Mouse (Mus musculus): ENCODE measurements around the gene Fibcd1. TPM values are rescaled to one million over a fixed set of nuclear protein-coding genes. Genes with fewer than 3 reads are reported as not detected.
A peak's percentile ranks its signal among the peaks of the same experiment; 100 is the strongest.

Gene Fibcd1
- polyA plus RNA-seq, 1 experiment from 2014 or later: 19.6 TPM

DNA sequence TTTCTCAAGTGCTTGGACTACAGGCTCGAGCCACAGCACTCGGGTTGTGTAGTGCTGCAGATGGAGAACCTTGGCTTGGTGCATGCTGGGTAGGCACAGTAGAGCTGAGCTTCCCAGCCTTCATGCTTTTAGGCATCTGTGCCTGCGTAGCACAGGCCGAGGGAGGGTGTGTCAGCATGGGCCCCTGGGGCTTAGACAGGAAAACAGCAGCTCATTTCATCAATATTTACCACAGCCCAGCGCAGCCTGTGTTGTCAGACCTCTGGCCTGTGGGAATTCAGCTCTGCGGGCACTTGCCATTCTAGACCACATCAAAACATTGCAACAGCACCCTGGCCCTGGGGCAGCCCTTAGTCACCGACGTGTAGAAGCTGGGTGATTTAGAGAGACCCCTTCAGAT lies 10.2 kb upstream of the Fibcd1 start:
- Histone ChIP-seq H3K9ac (no peak overlapping the region), H3K27me3 (replicated peaks) (0 out of 2 replicates have a peak, but pooled peaks cover 3% of the 10 kb centered on the region), H3K4me1 (peaks cover 31% of the 10 kb centered on the region), H3K9me3 (no peaks in the 10 kb centered on the region), H3K4me2 (no peak overlapping the region), H3K36me3 (replicated peaks) (no peaks in the 10 kb centered on the region), H3K27ac (no peak overlapping the region), H3K4me3 (no peak overlapping the region)
- WGBS: 74% methylated on average over 8 of the region's 8 CpGs
- no peak for ATAC-seq (replicated peaks)

DNA sequence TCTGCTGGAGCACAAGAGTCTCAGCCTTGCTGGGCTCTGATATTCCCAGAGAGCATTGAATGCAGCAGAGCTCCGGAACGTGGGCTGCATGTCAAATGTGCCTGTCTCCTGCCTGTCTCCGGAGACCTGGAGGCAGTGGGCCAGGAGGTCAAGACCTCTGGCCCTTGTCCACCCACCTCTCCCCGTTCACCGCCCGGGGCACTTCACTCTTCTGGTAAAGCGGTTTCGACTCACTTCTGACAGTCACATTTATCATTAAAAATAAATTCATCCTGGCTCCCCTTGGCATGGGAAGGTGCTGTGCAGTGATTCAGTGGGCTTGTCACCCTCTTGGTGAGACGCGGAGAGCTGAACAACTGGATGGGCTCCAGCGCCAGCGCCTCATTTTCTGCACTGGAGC lies 4.3 kb upstream of the Fibcd1 start:
- 40% methylated on average over 12 of the region's 12 CpGs for WGBS
- Histone ChIP-seq H3K36me3 (replicated peaks) (no peaks in the 10 kb centered on the region), H3K4me3 (no peak overlapping the region), H3K4me1 (peaks cover 24% of the 10 kb centered on the region), H3K9ac (no peak overlapping the region), H3K9me3 (no peaks in the 10 kb centered on the region), H3K27me3 (replicated peaks) (peaks cover 29% of the 10 kb centered on the region), H3K27ac (no peak overlapping the region), H3K4me2 (no peak overlapping the region)
- no peak for ATAC-seq (replicated peaks)

DNA sequence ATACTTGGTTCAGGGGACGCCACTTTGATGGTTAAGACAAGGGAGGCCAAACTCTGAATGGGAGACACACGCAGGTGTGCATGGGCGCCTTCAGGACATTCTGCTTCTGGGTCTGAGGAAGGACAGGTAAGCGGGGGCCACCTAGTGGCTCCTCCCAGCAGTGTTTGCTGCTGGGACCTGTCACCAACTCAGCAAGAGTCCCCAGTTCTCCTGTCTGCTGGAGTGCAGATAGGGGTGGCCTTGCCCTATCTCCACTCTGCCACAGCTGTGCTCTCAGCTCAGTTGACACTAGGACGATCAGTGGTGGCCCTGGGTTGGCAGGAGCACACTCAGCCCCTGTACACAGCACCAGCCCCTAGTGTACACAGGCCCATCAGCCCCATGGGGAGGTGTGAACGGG lies 2.1 kb upstream of the Fibcd1 start:
- H3K27me3 ChIP-seq (replicated peaks): peaks cover 43% of the 10 kb centered on the region
- 25% methylated on average over 6 of the region's 6 CpGs for WGBS
- no peaks in the 10 kb centered on the region for H3K9me3 ChIP-seq
- ATAC-seq (replicated peaks): 0 out of 2 replicates have a peak, but pooled peaks have one; percentile 8
- H3K36me3 ChIP-seq (replicated peaks): no peaks in the 10 kb centered on the region
- H3K4me1 ChIP-seq: peaks cover 28% of the 10 kb centered on the region
- no peak overlapping the region for H3K27ac ChIP-seq
- no peak overlapping the region for H3K9ac ChIP-seq
- H3K4me3 ChIP-seq: no peak overlapping the region
- no peak overlapping the region for H3K4me2 ChIP-seq

DNA sequence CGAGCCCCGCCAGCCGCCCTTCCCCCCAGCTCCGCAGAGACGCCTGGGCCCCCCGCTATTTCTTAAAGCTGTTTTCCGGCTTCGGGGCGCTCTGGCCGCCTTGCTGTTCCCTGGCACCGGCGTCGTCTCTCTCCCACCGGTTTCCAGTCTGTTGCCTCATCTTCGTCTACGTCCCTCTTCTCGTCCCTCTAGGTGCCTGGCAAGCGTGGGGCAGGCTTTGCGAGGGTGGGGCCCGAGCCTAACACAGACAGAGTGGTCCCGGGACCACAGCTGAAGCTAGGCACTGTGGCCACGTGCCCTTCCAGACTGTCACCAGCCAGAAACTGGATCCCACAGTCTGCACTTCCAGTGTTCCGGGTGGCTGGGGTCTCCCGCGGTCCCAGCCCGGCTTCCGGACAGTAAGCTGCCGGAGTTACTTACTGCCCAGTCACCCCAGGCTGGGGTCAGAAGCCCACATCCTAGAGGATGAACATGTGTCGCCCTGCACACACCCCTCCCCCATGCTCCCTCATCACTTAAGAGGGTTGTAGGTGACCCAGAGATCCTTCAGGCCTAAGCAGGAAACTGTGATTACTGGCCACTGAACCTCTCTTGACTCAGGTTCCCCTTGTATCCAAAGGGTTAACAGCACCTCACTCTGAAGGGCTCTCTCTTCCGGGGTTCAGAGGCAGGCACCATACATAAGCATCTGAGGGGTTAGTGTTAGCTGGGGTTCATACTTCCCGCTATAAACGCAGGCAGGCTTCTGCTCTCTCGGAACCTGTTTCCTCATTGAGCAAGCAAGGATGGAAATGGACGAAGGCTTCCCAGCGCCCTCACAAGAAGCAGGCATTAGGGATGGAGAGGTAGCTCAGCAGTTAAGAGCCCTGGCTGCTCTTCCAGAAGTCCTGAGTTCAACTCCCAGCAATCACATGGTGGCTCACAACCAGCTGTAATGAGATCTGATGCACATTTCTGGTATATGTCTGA lies 1.2 kb upstream of the Fibcd1 start:
- peaks cover 43% of the 10 kb centered on the region for H3K27me3 ChIP-seq (replicated peaks)
- no peaks in the 10 kb centered on the region for H3K9me3 ChIP-seq
- H3K27ac ChIP-seq: no peak overlapping the region
- H3K4me1 ChIP-seq: peaks cover 28% of the 10 kb centered on the region
- ATAC-seq (replicated peaks): no peak
- H3K4me3 ChIP-seq: peak overlapping the region; percentile 61
- peak overlapping the region; percentile 52; the same call in 1 of the 2 replicates for H3K9ac ChIP-seq
- 4% methylated on average over 35 of the region's 35 CpGs for WGBS
- H3K36me3 ChIP-seq (replicated peaks): no peaks in the 10 kb centered on the region
- peak overlapping the region; percentile 96 for H3K4me2 ChIP-seq

DNA sequence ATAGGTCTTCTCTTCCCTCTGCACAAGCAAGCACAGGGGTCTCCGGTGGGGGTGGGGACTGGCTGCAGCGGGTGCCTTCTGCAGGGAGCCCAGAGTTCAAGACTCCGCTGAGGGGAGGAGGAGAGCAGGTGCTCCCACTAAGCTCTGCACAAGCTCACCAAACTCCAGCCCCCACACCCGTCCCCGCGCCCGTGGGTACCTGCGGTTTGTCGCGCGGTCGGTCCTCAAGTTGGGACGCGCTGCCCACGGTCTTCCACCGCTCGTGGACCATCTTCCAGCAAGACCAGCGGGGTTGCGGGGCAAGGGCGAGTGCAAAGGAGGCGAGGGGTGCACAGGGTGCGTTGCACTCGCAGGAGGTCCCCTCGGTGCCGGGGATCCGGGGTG lies 301 bp downstream of the Fibcd1 start:
- H3K4me1 ChIP-seq: peaks cover 31% of the 10 kb centered on the region
- H3K27me3 ChIP-seq (replicated peaks): peaks cover 41% of the 10 kb centered on the region
- 0 out of 2 replicates have a peak overlapping the region, but pooled peaks have one; percentile 26 for H3K27ac ChIP-seq
- H3K9ac ChIP-seq: peak overlapping the region; percentile 52
- WGBS: under 1% methylated on average over 24 of the region's 26 CpGs
- peak; percentile 10; the same call in 1 of the 2 replicates for ATAC-seq (replicated peaks)
- peak overlapping the region; percentile 61 for H3K4me3 ChIP-seq
- H3K4me2 ChIP-seq: peak overlapping the region; percentile 96
- no peaks in the 10 kb centered on the region for H3K36me3 ChIP-seq (replicated peaks)
- no peaks in the 10 kb centered on the region for H3K9me3 ChIP-seq

DNA sequence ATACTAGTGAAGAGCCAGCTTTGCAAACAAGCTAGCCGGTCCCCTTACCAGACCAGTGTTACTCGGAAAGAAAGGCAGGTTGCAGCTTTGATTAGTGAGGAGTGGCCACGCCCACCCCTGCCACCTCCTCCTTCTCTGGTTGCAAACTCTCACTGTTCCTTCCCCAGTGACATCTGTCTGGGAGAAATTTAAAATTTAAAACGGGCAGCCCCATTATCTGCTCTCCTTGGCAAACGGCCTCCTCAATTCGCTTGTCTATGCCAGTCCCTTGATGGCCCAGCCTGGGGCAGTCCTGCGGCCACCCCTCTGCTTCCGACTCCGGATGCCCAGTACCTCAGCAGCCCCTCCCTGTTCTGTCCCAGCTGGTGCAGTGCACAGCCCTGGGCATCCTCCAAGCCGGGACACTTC lies 1.1 kb downstream of the Fibcd1 start:
- H3K9ac ChIP-seq: no peak overlapping the region
- peak overlapping the region; percentile 61 for H3K4me3 ChIP-seq

DNA sequence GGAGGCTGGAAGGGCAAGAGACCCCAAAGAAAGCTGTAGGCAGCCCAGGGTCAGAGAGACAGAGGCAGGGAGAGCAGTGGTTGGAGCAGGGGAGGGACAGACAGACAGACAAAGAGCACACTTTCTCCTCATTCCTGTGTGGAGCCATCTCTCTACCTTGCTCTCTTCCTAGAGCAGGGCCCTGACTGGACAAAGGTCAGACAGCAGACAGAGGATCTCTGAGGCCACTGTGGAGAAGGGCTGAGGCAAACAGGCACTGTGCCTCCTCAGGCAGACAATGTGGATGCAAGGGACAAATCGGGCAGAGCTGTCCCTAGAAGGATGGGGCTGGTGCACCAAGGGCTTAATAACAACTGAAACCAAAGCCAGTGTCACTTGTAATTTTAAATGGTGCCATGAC lies 6.9 kb downstream of the Fibcd1 start:
- no peak for ATAC-seq (replicated peaks)
- H3K4me2 ChIP-seq: no peak overlapping the region
- H3K36me3 ChIP-seq (replicated peaks): no peaks in the 10 kb centered on the region
- 0 out of 2 replicates have a peak, but pooled peaks cover 11% of the 10 kb centered on the region for H3K4me1 ChIP-seq
- no peaks in the 10 kb centered on the region for H3K9me3 ChIP-seq
- H3K27me3 ChIP-seq (replicated peaks): 0 out of 2 replicates have a peak, but pooled peaks cover 15% of the 10 kb centered on the region
- H3K9ac ChIP-seq: no peak overlapping the region
- H3K27ac ChIP-seq: no peak overlapping the region
- no peak overlapping the region for H3K4me3 ChIP-seq
- 32% methylated on average over 1 of the region's 1 CpGs for WGBS

More for the DNA sequence above, 1.1 kb downstream of the Fibcd1 start:
- Histone ChIP-seq H3K27ac (peak overlapping the region; percentile 26; the same call in 1 of the 2 replicates), H3K4me2 (peak overlapping the region; percentile 96), H3K36me3 (replicated peaks) (no peaks in the 10 kb centered on the region), H3K27me3 (replicated peaks) (peaks cover 45% of the 10 kb centered on the region), H3K4me1 (peaks cover 28% of the 10 kb centered on the region), H3K9me3 (no peaks in the 10 kb centered on the region)
- ATAC-seq (replicated peaks): peak; percentile 53; the same call in 1 of the 2 replicates
- 3% methylated on average over 10 of the region's 10 CpGs for WGBS

DNA sequence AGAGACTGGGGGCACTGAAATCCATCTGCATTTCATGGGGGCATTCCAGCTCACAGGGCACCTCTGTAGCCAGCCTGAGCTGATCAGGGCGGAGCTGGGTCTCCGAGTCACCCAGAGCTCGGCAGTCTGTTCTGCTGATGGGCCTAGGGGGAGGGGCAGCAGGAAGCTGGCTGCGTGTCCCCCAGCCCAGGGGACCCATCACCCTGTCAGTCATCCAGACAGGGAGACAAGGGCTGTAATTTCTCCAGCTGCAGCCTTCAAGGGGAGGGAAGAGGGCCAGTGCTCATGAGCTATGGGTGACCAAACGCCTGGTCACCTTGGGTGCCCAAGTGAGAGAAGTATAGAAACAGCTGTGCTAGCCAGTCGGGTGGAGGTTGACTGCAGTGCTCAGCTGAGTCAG lies 8.8 kb downstream of the Fibcd1 start:
- Histone ChIP-seq H3K27me3 (replicated peaks) (0 out of 2 replicates have a peak, but pooled peaks cover 12% of the 10 kb centered on the region), H3K36me3 (replicated peaks) (no peaks in the 10 kb centered on the region), H3K27ac (no peak overlapping the region), H3K9me3 (no peaks in the 10 kb centered on the region), H3K9ac (no peak overlapping the region), H3K4me2 (no peak overlapping the region), H3K4me3 (no peak overlapping the region), H3K4me1 (0 out of 2 replicates have a peak, but pooled peaks cover 11% of the 10 kb centered on the region)
- 30% methylated on average over 6 of the region's 6 CpGs for WGBS
- ATAC-seq (replicated peaks): no peak

DNA sequence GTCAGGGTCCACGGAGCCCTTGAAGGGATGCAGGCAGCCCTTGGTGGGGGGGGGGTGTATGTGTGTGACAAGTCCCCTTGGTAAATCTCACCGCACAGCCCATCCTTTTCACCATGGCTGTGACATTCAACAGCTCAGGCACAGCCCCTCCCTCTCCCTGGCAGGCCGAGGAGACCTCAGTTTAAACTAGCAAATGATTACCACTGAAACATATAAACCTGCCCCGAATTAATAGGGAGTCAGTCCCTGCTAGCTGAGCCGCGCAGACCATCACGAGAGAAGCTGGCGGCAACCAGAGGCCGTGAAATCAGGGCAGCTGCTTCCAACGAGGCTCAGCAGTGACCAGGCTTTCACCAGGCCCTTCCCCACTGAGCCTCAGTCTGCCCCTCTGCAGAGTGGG lies 9.7 kb downstream of the Fibcd1 start:
- no peak for ATAC-seq (replicated peaks)
- WGBS: 53% methylated on average over 10 of the region's 10 CpGs
- H3K4me3 ChIP-seq: no peak overlapping the region
- no peak overlapping the region for H3K9ac ChIP-seq
- 0 out of 2 replicates have a peak, but pooled peaks cover 12% of the 10 kb centered on the region for H3K27me3 ChIP-seq (replicated peaks)
- H3K4me2 ChIP-seq: no peak overlapping the region
- 0 out of 2 replicates have a peak, but pooled peaks cover 10% of the 10 kb centered on the region for H3K4me1 ChIP-seq
- H3K9me3 ChIP-seq: no peaks in the 10 kb centered on the region
- H3K27ac ChIP-seq: no peak overlapping the region
- no peaks in the 10 kb centered on the region for H3K36me3 ChIP-seq (replicated peaks)

DNA sequence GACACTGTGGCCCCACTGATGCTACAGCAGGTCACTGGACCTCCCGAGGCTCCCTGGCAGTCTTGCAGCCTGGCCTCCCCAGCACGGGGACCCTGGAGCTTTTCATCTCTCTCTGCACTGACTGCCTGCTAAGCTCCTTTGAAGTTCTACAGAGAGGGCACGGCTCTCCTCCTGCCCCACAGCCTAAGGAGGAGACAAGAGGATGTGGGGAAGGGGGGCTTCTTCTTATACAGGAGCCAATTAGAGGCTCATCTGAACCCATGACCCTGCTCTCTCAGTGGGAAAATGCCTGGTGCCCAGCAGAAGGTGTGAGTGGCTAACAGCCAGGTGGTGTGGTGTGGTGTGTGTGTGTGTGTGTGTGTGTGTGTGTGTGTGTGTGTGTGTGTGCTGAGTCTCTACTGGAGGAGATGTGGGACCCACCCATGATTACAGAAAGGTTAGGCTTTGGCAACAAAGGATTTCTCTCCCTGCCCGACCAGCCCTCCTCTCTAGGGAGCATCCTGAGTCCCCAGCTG lies 17.4 kb downstream of the Fibcd1 start:
- no peaks in the 10 kb centered on the region for H3K36me3 ChIP-seq (replicated peaks)
- peaks cover 41% of the 10 kb centered on the region for H3K4me1 ChIP-seq
- peak overlapping the region; percentile 72 for H3K27ac ChIP-seq
- no peaks in the 10 kb centered on the region for H3K9me3 ChIP-seq
- H3K4me3 ChIP-seq: no peak overlapping the region
- WGBS: 5% methylated on average over 4 of the region's 4 CpGs
- H3K27me3 ChIP-seq (replicated peaks): no peaks in the 10 kb centered on the region
- H3K4me2 ChIP-seq: no peak overlapping the region
- no peak; the same call in 1 of the 2 replicates for ATAC-seq (replicated peaks)
- no peak overlapping the region for H3K9ac ChIP-seq

DNA sequence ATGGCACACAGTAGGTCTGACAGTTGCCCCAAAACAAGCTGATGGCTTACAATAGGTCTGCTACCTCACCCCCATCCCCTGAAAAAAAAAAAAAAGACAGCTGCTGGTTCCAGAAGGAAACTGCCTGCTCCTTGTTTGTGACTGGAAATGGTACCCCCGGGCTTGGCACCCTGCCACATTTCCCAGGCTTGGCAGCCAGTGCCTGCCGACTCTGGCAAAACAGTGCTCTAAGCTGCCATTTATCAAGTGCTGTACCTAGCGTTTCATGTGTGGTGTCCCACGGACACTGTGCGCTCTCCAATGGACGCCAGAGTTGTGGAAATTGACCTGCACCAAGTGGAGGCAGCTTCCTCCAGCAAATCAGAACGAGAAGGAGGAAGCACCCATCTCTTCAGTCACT lies 17.9 kb downstream of the Fibcd1 start:
- Histone ChIP-seq H3K4me1 (peaks cover 46% of the 10 kb centered on the region), H3K27ac (peak overlapping the region; percentile 72)

More for the DNA sequence above, 17.9 kb downstream of the Fibcd1 start:
- Histone ChIP-seq H3K9ac (no peak overlapping the region), H3K4me2 (no peak overlapping the region), H3K9me3 (no peaks in the 10 kb centered on the region), H3K4me3 (no peak overlapping the region), H3K36me3 (replicated peaks) (no peaks in the 10 kb centered on the region), H3K27me3 (replicated peaks) (no peaks in the 10 kb centered on the region)
- ATAC-seq (replicated peaks): no peak
- 35% methylated on average over 7 of the region's 7 CpGs for WGBS

Measured in midbrain, embryonic 15.5 days (tissue).